Mouse (Mus musculus) kidney, adult 18-20 months (tissue): ENCODE measurements around the gene Cry2.

Source experiments
- DNase-seq: peaks from one replicate; pipeline ENCODE4 v3.0.0; 2021

The Cry2 gene

GRCm38 (mm10) chr2:92365568-92365967 lies 68.3 kb downstream of the Cry2 start:
- DNase-seq = no peak

GRCm38 (mm10) chr2:92364086-92364485 lies 69.8 kb downstream of the Cry2 start:
- no peak for DNase-seq

- DNase-seq = no peak
Measured at GRCm38 (mm10) chr2:92362571-92363228, 71.1 kb downstream of the Cry2 start.

- DNase-seq = no peak
Measured at GRCm38 (mm10) chr2:92361795-92362194, 72.0 kb downstream of the Cry2 start.

- DNase-seq = no peak
Measured at GRCm38 (mm10) chr2:92360893-92361292, 73.0 kb downstream of the Cry2 start.

GRCm38 (mm10) chr2:92360186-92360823 lies 73.5 kb downstream of the Cry2 start:
- no peak for DNase-seq

GRCm38 (mm10) chr2:92359301-92359700 lies 74.5 kb downstream of the Cry2 start:
- peak; percentile 66 for DNase-seq

- DNase-seq = no peak
Measured at GRCm38 (mm10) chr2:92354224-92354623, 79.6 kb downstream of the Cry2 start.
